Mouse (Mus musculus): Measurements from ENCODE around the gene Rtn1.

Gene Rtn1

GRCm38 (mm10) chr12:72227731-72228130 lies 181.1 kb downstream of the Rtn1 start:
- DNase-seq (ENCODE audit: low spot score), result no peak

GRCm38 (mm10) chr12:72225371-72225770 lies 183.5 kb downstream of the Rtn1 start:
- no peak for DNase-seq (ENCODE audit: low spot score)

- no peak for DNase-seq (ENCODE audit: low spot score)
Observed at GRCm38 (mm10) chr12:72223557-72224102, 185.2 kb downstream of the Rtn1 start.

GRCm38 (mm10) chr12:72213554-72213953 lies 195.3 kb downstream of the Rtn1 start:
- no peak for DNase-seq (ENCODE audit: low spot score)

- DNase-seq (ENCODE audit: low spot score), result no peak
Observed at GRCm38 (mm10) chr12:72200828-72201227, 208.0 kb downstream of the Rtn1 start.

- DNase-seq (ENCODE audit: low spot score), result no peak
Observed at GRCm38 (mm10) chr12:72197925-72198486, 210.8 kb downstream of the Rtn1 start.

GRCm38 (mm10) chr12:72197434-72197833 lies 211.4 kb downstream of the Rtn1 start:
- no peak for DNase-seq (ENCODE audit: low spot score)

GRCm38 (mm10) chr12:72184929-72185328 lies 223.9 kb downstream of the Rtn1 start, which contains the start of gene Ccdc175:
Gene Ccdc175 (minus strand): TSS chr12:72185029.
- no peak for DNase-seq (ENCODE audit: low spot score)

GRCm38 (mm10) chr12:72179561-72179960 lies 229.3 kb downstream of the Rtn1 start:
- DNase-seq (ENCODE audit: low spot score), result no peak

GRCm38 (mm10) chr12:72178322-72178721 lies 230.5 kb downstream of the Rtn1 start:
- no peak for DNase-seq (ENCODE audit: low spot score)

Data from MN1 (cell line).